Mouse (Mus musculus): ENCODE data around the gene Plcb2.

DNA sequence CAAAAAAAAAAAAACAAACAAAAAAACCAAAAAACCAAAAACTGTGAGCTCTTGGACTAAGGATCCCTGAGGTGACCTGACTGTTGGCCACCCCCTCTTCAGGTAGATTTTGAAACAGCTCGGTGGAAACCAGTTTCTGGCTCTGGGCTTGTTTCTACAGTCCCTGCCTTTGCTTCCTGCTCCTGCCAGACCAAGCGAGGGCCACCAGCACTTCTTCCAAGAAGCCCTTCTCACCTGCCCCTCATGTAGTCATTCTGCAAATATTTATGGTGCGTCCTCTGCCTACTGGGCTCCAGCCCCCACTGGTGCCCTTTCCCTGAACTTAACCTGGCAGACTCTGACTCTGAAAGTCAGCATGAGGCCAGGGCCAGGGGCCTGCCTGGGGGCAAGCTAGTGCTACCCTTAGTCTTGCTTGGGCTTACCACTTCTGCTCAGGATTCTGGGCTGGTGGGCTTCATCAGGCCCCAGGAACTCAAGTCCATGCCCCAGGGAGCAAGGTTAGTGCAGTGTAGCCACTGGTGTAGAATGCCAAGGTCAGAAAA lies 63.2 kb downstream of the Plcb2 start:
- no peak for TF ChIP-seq CTCF (IDR thresholded peaks at IDR 0.05; ENCODE audit: low read depth, low read length)
- TF ChIP-seq POLR2A (IDR thresholded peaks at IDR 0.05; ENCODE audit: insufficient read depth, low read length) = no peak

Measured in ES-Bruce4 (cell line).